Mouse (Mus musculus) left cerebral cortex, adult 11 months (tissue): Measurements from ENCODE around the gene Krtdap.
"Not testable (repeated sequence)": the region's sequence is repeated elsewhere in the genome, so short reads cannot be mapped to it uniquely, and the experiment has no call there.

Experiments
- DNase-seq: peaks from one replicate; pipeline ENCODE4 v3.0.0; 2022; ENCODE audit warnings: low spot score

Krtdap gene

DNA sequence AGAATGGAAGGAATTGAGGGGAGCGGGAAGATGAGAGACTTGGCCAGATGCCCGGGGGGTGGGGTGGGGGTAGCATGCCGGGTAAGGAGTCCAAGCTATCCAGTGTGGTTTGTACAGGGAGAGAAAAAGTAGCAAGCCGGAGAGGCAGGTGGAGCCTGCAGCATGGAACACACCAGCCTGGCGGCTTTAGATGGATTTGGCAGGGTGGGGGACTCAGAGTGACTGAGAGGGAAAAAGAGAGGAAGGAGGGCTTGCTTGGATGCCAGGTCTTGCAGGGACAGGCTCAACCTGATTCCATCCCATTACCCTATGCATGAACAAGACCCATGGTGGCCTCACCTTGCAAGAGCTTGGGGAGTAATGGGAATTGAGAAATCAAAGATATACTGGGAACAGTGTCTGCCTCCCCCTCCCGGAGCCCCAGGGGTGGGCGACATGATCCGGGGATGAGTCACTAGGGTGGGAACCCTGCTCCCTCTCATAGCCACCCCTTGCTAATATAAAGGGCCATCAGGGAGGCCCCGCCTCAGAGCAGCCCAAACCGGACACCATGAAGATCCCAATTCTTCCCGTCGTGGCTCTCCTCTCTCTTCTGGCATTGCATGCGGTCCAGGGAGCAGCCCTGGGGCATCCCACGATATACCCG is at the start of gene Krtdap:
Gene Krtdap, plus strand, starts transcription at position 520 of the 646 bp plus-strand sequence.
- no peak for DNase-seq

- not testable (repeated sequence) for DNase-seq
These were observed 45.1 kb upstream of the Krtdap start for GRCm38 (mm10) chr7:30742570-30742969.

DNA sequence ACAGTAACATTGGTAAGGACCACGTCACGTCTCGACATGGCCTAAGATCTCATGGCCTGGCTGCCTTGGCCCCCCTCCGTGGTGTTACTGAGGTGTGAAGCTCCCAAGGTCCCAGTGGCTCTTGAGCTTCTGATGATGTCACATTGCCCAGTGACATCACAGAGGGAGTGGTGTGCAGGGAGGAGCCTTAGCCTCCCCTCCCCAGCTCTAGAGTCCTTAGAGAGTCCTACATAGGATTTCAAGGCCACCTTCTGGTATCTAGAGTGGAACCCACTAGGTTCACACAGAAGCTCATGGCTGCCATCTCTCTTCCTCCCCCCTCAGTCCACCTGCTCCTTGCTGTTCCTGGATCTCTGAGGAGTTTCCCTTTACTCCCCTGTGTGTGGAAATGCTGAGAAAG is 44.1 kb upstream of the Krtdap start, which contains the start of gene Gapdhs:
Gene Gapdhs, minus strand, starts transcription at position 65 of the 400 bp plus-strand sequence.
- DNase-seq = not testable (repeated sequence)

DNA sequence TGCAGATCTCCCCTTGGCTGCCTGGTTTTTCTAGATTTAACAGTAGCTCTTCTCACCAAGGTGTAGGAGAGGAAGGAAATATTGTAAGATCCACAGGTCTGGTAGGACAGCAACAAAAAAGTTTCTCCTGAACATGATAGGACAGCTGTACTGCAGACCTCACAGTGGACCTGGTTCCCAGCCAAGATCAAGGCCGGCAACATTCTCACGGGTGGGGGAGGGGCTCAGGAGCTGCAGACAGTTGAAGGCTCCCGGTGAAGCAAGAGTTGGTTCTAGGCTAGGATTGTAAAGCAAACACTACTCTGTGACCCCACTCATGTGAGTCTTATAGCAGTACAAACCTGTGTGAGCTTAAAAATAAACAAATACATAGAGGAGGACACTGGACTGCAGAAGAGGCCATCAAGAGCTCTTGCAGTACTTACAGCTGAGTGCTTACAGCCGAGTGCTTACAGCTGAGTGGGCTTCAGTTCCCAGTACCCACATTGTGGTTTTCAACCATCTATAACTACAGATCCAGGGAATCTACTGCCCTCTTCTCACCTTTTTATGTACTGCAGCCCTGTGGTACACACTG is 43.6 kb upstream of the Krtdap start:
- DNase-seq = no peak

GRCm38 (mm10) chr7:30747525-30748204 is 40.0 kb upstream of the Krtdap start:
- DNase-seq = no peak

DNA sequence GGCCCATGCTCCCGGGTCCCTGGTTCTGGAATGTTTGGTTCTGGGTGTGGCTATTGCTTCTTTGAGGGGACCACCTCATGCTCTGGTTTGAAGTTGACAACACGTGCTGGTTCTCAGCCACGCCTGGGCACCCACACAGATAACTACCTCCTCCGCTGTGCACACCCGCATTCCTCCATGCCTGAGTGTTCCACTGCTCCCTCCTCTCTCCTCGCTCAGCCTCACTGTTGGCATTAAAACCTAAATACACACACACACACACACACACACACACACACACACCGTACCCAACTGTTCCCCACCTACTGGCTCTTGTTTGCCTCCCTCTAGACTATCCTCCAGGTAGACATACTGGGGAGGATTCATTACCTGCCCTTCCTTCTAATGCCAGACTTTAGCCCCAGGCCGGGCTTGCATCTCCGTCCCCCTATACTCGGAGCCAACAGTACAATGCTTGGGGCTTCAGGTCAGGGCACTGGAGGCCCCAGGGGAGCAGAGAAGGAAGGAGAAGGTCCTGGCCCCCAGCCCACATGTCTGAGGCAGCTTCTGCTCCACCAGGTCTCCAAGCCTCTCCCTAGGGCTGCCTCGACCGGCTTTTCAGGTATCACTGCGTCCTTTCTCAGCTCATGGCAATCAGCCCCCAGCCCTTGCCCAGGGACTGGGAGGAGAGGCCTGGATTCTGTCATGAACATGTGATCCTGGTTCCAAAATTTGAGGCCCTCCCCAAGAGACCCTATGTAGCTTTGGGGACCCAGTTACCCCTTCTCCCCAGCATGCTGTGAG is 37.7 kb upstream of the Krtdap start:
- DNase-seq = no peak

GRCm38 (mm10) chr7:30751086-30751669 is 36.5 kb upstream of the Krtdap start, which contains the start of gene Sbsn:
TSS of gene Sbsn (plus strand) at chr7:30751471.
- DNase-seq = no peak

DNA sequence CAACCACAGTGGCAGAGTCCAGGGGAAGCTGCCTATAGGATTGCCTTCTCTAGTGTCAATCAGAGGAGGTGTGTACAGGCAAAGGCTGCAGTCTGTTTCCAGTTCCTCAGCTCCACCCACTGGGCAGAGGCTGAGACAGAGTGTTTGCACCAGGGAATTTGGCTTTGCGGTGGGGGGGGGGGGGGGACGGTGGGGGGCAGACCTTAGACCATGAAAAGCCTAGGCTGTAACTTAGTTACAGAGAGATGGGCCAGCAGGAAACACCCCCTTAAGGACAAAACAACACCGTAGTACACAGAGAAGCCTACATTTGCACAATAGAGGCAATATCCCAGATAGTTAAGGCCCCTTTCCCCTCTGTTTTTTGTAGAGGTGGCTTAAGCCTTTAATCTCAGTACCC is 30.7 kb upstream of the Krtdap start:
- DNase-seq = no peak

GRCm38 (mm10) chr7:30758853-30759252 is 28.8 kb upstream of the Krtdap start:
- DNase-seq = no peak

GRCm38 (mm10) chr7:30761769-30762352 is 25.8 kb upstream of the Krtdap start:
- DNase-seq = no peak

- DNase-seq = no peak
These were observed 24.2 kb upstream of the Krtdap start, which contains the start of gene Dmkn for GRCm38 (mm10) chr7:30763456-30763855. TSS of gene Dmkn (plus strand) at chr7:30763756.

- no peak for DNase-seq
These were observed 22.5 kb upstream of the Krtdap start for GRCm38 (mm10) chr7:30765173-30765572.

DNA sequence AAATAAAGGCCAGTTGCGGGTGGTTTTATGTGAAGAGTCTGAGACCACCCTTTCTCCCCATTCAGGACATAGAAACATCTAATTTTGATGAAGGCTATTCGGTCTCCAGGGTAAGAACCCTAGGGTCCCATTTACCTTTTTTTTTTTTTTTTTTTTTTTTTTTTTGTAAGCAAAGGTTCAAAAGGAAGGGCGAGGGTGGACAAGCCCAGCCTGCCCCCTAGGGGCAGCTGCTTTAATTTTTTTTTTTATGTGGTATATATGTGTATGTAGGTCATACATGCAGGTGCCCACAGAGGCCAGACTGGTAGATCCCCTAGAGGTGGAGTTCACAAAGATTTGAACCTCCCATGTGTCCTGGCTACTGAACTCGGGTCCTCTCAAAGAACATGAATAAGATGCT is 21.3 kb upstream of the Krtdap start:
- DNase-seq = no peak

DNA sequence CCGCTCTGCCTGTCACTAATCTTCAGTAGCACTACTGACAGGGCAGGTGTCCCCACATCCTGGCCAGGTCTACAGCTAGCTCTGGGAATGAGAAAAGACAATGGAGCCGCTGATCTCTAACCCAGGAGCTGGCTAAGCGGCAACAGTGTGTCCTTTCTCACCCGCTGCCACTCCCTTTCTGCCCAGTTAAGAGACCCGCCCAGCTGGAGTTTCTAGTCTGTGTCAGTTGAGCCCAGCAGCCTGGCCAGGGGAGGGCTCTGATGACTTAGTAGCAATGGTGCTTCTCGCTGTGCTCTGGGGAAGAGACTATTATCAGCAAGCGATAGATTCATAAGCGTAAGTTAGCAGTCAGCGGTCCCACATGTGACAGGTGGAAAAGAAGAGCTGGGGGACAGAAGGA is 18.5 kb upstream of the Krtdap start:
- no peak for DNase-seq

- no peak for DNase-seq
These were observed 11.6 kb upstream of the Krtdap start for GRCm38 (mm10) chr7:30776104-30776503.

- no peak for DNase-seq
These were observed 10.6 kb upstream of the Krtdap start for GRCm38 (mm10) chr7:30777081-30777579.

DNA sequence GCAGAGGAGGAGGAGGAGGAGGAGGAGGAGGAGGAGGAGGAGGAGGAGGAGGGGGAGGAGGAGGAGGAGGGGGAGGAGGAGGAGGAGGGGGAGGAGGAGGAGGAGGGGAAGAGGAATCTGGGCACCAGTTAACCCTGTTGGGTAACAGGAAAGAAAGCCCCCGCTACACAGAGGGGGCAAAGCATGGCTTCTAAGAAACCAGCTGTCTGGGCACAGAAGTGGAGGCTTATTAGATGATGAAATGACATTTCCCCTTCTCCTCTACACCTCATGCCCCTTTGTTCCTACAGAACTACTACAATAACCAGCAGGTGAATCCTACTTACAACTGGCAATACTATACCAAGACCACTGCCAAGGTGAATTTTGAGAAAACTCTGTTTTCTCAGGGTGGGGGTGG is 9.8 kb upstream of the Krtdap start:
- no peak for DNase-seq

GRCm38 (mm10) chr7:30781792-30782191 is 5.9 kb upstream of the Krtdap start:
- DNase-seq = no peak

DNA sequence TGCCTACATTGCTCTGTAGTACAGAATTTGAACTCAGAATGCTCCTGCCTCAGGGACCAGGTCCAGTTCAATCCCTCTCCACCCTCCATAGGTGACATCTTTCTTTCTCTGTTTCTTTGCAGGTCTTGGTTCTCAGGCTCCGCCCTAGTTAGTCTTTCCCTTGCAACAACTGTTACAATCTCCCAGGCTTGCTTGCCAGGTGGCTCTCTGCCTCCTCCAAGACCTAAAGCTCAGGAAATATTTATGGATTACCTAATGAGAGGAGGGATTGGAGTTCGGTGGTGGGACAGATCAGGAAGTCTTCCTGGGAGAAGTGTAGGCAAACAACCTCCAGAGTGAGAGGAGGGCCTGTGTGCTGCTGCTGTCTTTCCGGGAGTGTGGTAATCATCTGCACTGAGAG is 5.0 kb upstream of the Krtdap start:
- DNase-seq = no peak

DNA sequence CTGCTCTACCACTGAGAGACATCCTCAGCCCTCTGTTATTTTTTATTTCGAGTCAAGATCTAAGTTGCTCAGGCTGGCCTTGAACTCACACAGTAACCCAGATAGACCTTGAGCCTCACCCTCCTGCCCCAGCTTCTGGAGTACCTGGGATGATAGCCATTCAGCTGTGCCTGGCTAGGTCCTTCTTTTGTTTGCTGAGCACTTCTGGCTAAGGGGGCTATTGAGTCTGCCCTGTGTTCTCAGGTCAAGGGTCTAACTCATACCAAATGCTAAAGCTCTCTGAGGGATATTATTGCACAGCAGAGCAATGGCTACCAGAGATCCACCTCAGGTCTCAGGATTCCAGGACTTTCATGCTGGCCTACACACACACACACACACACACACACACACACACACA is 2.5 kb upstream of the Krtdap start:
- DNase-seq = no peak

GRCm38 (mm10) chr7:30785721-30786546 is 1.8 kb upstream of the Krtdap start:
- no peak for DNase-seq
